Mouse (Mus musculus): ENCODE data around the gene Mov10l1.

GRCm38 (mm10) chr15:89103921-89104320 is 121.2 kb downstream of the Mov10l1 start:
- TF ChIP-seq CTCF (IDR thresholded peaks at IDR 0.05; ENCODE audit: low read depth) (no peak), EP300 (IDR thresholded peaks at IDR 0.05; ENCODE audit: low read depth) (no peak)

Data from heart, postnatal 0 days (tissue).